ENCODE assay signal across 11 mouse cellular contexts in the genomic region with DNA sequence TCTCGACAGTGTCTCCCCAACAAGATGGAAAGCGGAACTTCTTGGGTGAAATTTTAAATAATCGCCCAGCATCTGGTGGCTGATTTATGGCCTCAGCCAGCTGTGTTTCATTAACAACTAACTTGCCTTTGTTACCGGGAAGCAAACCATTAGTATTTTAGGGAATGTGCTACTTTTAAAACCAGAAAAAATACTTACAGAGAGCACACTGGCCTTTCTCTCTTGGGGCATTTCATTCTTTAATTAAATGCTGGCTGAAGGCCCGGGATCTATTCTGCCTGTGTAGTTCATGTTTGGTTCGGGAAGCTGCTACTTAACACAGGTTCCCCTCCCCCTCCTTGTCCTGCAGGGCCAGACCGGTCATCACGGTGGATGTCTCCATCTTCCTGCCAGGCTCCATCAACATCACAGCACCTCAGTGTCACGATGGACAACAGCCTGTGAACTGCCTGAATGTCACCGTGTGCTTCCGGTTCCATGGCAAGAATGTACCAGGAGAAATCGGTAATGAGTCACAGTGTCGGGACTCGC.
DNase-seq lines count a peak whose midpoint lies in the region; ATAC-seq lines count a peak whose summit lies in the region.
"Had no signal": no experiment of that assay in that cellular context is flagged by ENCODE, and none has a peak within 500 bp of the region (broad histone marks: within the 10 kb centered on the region; RNA-seq: fewer than 3 reads in every experiment).

No protein-coding gene starts in this region.

- WGBS in hindbrain, embryonic 10.5 days = 73% methylated on average over 14 of the region's 14 CpGs
- WGBS in hindbrain, embryonic 14.5 days = 54% methylated on average over 14 of the region's 14 CpGs
- WGBS in neural tube, embryonic 11.5 days = 48% methylated on average over 14 of the region's 14 CpGs
- WGBS in neural tube, embryonic 15.5 days = 50% methylated on average over 14 of the region's 14 CpGs
- WGBS in kidney, embryonic 16.5 days = 32% methylated on average over 14 of the region's 14 CpGs
- 49% methylated on average over 14 of the region's 14 CpGs for WGBS in stomach, embryonic 16.5 days

- no peaks in the 10 kb centered on the region for H3K27me3 ChIP-seq in hindbrain, embryonic 10.5 days (ENCODE audit: insufficient read depth, poor library complexity, severe bottlenecking)
- H3K27me3 ChIP-seq in hindbrain, embryonic 14.5 days (ENCODE audit: control insufficient read depth, insufficient read depth, low read length) = no peaks in the 10 kb centered on the region
- H3K27me3 ChIP-seq in neural tube, embryonic 11.5 days (ENCODE audit: control insufficient read depth, insufficient read depth, low read length) = no peaks in the 10 kb centered on the region
- H3K27me3 ChIP-seq in neural tube, embryonic 15.5 days (replicated peaks) = no peaks in the 10 kb centered on the region
- H3K27me3 ChIP-seq in kidney, embryonic 16.5 days (ENCODE audit: insufficient read depth, low read length) = no peaks in the 10 kb centered on the region
- H3K27me3 ChIP-seq in stomach, embryonic 16.5 days (ENCODE audit: control insufficient read depth, insufficient read depth, low read length) = no peaks in the 10 kb centered on the region
- H3K27me3 ChIP-seq: heart, embryonic 15.5 days had no signal

- H3K4me2 ChIP-seq in hindbrain, embryonic 14.5 days (replicated peaks) = no peak overlapping the region
- no peak overlapping the region for H3K4me2 ChIP-seq in neural tube, embryonic 11.5 days (ENCODE audit: low read depth)
- no peak overlapping the region for H3K4me2 ChIP-seq in neural tube, embryonic 15.5 days
- H3K4me2 ChIP-seq in kidney, embryonic 16.5 days (replicated peaks; ENCODE audit: low read depth, low read length) = no peak overlapping the region
- no peak overlapping the region for H3K4me2 ChIP-seq in stomach, embryonic 16.5 days (ENCODE audit: low read depth, low read length)
- H3K4me2 ChIP-seq: heart, embryonic 15.5 days had no signal

- H3K9me3 ChIP-seq in hindbrain, embryonic 10.5 days = no peaks in the 10 kb centered on the region
- no peaks in the 10 kb centered on the region for H3K9me3 ChIP-seq in hindbrain, embryonic 14.5 days (ENCODE audit: control insufficient read depth, low read length)
- no peaks in the 10 kb centered on the region for H3K9me3 ChIP-seq in neural tube, embryonic 11.5 days (ENCODE audit: control insufficient read depth, low read length)
- no peaks in the 10 kb centered on the region for H3K9me3 ChIP-seq in neural tube, embryonic 15.5 days (replicated peaks)
- no peaks in the 10 kb centered on the region for H3K9me3 ChIP-seq in kidney, embryonic 16.5 days (ENCODE audit: low read length)
- no peaks in the 10 kb centered on the region for H3K9me3 ChIP-seq in stomach, embryonic 16.5 days (replicated peaks; ENCODE audit: control insufficient read depth, low read length)
- H3K9me3 ChIP-seq: heart, embryonic 15.5 days had no signal

- no peak overlapping the region for H3K9ac ChIP-seq in hindbrain, embryonic 14.5 days
- H3K9ac ChIP-seq in neural tube, embryonic 11.5 days (ENCODE audit: low read length) = no peak overlapping the region
- no peak overlapping the region for H3K9ac ChIP-seq in neural tube, embryonic 15.5 days (replicated peaks)
- H3K9ac ChIP-seq in kidney, embryonic 16.5 days (replicated peaks; ENCODE audit: low read length) = no peak overlapping the region
- H3K9ac ChIP-seq in stomach, embryonic 16.5 days (ENCODE audit: low read length) = no peak overlapping the region
- H3K9ac ChIP-seq: heart, embryonic 15.5 days had no signal

- H3K27ac ChIP-seq in hindbrain, embryonic 10.5 days = peak overlapping the region; percentile 23; the same call in 1 of the 2 replicates
- no peak overlapping the region for H3K27ac ChIP-seq in hindbrain, embryonic 14.5 days
- H3K27ac ChIP-seq in neural tube, embryonic 11.5 days (ENCODE audit: low read depth, low read length) = 0 out of 2 replicates have a peak overlapping the region, but pooled peaks have one; percentile 17
- no peak overlapping the region for H3K27ac ChIP-seq in neural tube, embryonic 15.5 days (replicated peaks)
- peak overlapping the region; percentile 67 for H3K27ac ChIP-seq in kidney, embryonic 16.5 days (ENCODE audit: low read length)
- peak overlapping the region; percentile 9; the same call in 1 of the 2 replicates for H3K27ac ChIP-seq in stomach, embryonic 16.5 days (ENCODE audit: low read length)
- H3K27ac ChIP-seq: heart, embryonic 15.5 days had no signal

- no peak for DNase-seq in hindbrain, embryonic 10.5 days (ENCODE audit: low spot score)
- no peak for DNase-seq in hindbrain, embryonic 14.5 days (ENCODE audit: low spot score)
- DNase-seq in neural tube, embryonic 11.5 days (ENCODE audit: low spot score) = no peak
- DNase-seq in gastrocnemius, adult 8-10 months (ENCODE audit: low spot score in 2 of 2) = no peak
- no peak for DNase-seq in MN1 (ENCODE audit: low spot score)
- DNase-seq: lung, postnatal 4 days; right cerebral cortex, postnatal 14 days had no signal

- 0 out of 2 replicates have a peak, but pooled peaks cover 9% of the 10 kb centered on the region for H3K36me3 ChIP-seq in hindbrain, embryonic 10.5 days
- no peaks in the 10 kb centered on the region for H3K36me3 ChIP-seq in hindbrain, embryonic 14.5 days (replicated peaks; ENCODE audit: control insufficient read depth, insufficient read depth)
- H3K36me3 ChIP-seq in neural tube, embryonic 11.5 days (ENCODE audit: control insufficient read depth, insufficient read depth, low read length) = no peaks in the 10 kb centered on the region
- no peaks in the 10 kb centered on the region for H3K36me3 ChIP-seq in neural tube, embryonic 15.5 days
- peaks cover 12% of the 10 kb centered on the region for H3K36me3 ChIP-seq in kidney, embryonic 16.5 days (ENCODE audit: insufficient read depth, low read length)
- H3K36me3 ChIP-seq in stomach, embryonic 16.5 days (ENCODE audit: control insufficient read depth, insufficient read depth, low read length) = no peaks in the 10 kb centered on the region

- peaks cover 36% of the 10 kb centered on the region for H3K4me1 ChIP-seq in hindbrain, embryonic 10.5 days (replicated peaks)
- 0 out of 2 replicates have a peak, but pooled peaks cover 9% of the 10 kb centered on the region for H3K4me1 ChIP-seq in hindbrain, embryonic 14.5 days (replicated peaks; ENCODE audit: control insufficient read depth, insufficient read depth, low read length)
- H3K4me1 ChIP-seq in neural tube, embryonic 11.5 days (ENCODE audit: control insufficient read depth, insufficient read depth, low read length) = no peaks in the 10 kb centered on the region
- peaks cover 9% of the 10 kb centered on the region for H3K4me1 ChIP-seq in neural tube, embryonic 15.5 days
- peaks cover 31% of the 10 kb centered on the region for H3K4me1 ChIP-seq in kidney, embryonic 16.5 days (ENCODE audit: insufficient read depth, low read length)
- H3K4me1 ChIP-seq in stomach, embryonic 16.5 days (ENCODE audit: control insufficient read depth, insufficient read depth, low read length) = peaks cover 17% of the 10 kb centered on the region

- H3K4me3 ChIP-seq in hindbrain, embryonic 10.5 days = no peak overlapping the region
- H3K4me3 ChIP-seq in hindbrain, embryonic 14.5 days (replicated peaks; ENCODE audit: low read length) = no peak overlapping the region
- no peak overlapping the region for H3K4me3 ChIP-seq in neural tube, embryonic 11.5 days (ENCODE audit: low read depth, low read length)
- no peak overlapping the region for H3K4me3 ChIP-seq in neural tube, embryonic 15.5 days (replicated peaks)
- H3K4me3 ChIP-seq in kidney, embryonic 16.5 days (ENCODE audit: low read length) = no peak overlapping the region
- H3K4me3 ChIP-seq in stomach, embryonic 16.5 days (replicated peaks; ENCODE audit: low read length) = no peak overlapping the region
- H3K4me3 ChIP-seq: heart, embryonic 15.5 days had no signal

- no peak for ATAC-seq in hindbrain, embryonic 14.5 days (ENCODE audit: low FRiP score)
- no peak for ATAC-seq in neural tube, embryonic 11.5 days (ENCODE audit: insufficient read depth, low FRiP score, low TSS enrichment)
- no peak for ATAC-seq in neural tube, embryonic 15.5 days (ENCODE audit: low FRiP score)
- ATAC-seq in kidney, embryonic 16.5 days (ENCODE audit: low FRiP score, low TSS enrichment) = peak; percentile 41; the same call in 1 of the 2 replicates
- no peak for ATAC-seq in stomach, embryonic 16.5 days (ENCODE audit: insufficient read depth, low FRiP score)

Comparison
In these comparisons a context has a peak if more than half of its experiments do, and no peak if none do; other contexts are left out.
1. H3K27ac ChIP-seq: peak in hindbrain, embryonic 10.5 days (single experiment), neural tube, embryonic 11.5 days (single experiment), kidney, embryonic 16.5 days (single experiment) and stomach, embryonic 16.5 days (single experiment); none in hindbrain, embryonic 14.5 days (single experiment) and neural tube, embryonic 15.5 days (single experiment).